Mouse (Mus musculus): ENCODE results near the gene Nhlh1.

- no peak for TF ChIP-seq TCF12 (IDR thresholded peaks at IDR 0.05; ENCODE audit: low read depth, low read length)
- no peak for TF ChIP-seq GABPA (IDR thresholded peaks at IDR 0.05; ENCODE audit: low read depth, low read length)
- TF ChIP-seq CHD2 (IDR thresholded peaks at IDR 0.05; ENCODE audit: low read length), result no peak
- TF ChIP-seq CTCF (IDR thresholded peaks at IDR 0.05 in 2 of 3, conservative IDR thresholded peaks at IDR 0.05 in 1 of 3; ENCODE audit: control insufficient read depth in 1 of 3, insufficient read depth in 1 of 3, low read depth in 2 of 3, low read length in 3 of 3, poor library complexity in 1 of 3, severe bottlenecking in 1 of 3), result no peak
- TF ChIP-seq NRF1 (IDR thresholded peaks at IDR 0.05; ENCODE audit: insufficient read depth, low read depth, low read length, poor library complexity, severe bottlenecking), result no peak
- no peak for TF ChIP-seq MAX (IDR thresholded peaks at IDR 0.05; ENCODE audit: low read length)
- TF ChIP-seq MXI1 (IDR thresholded peaks at IDR 0.05; ENCODE audit: low read depth, low read length), result no peak
These were observed 32.0 kb downstream of the Nhlh1 start for GRCm38 (mm10) chr1:172025201-172025904.

All from MEL (cell line).